Mouse (Mus musculus) urinary bladder, adult 18-20 months (tissue): ENCODE data around the gene Ly6g6d.

Source experiments
- DNase-seq, 2 experiments: peaks; one replicate each; pipeline ENCODE4 v3.0.0; 2022; ENCODE audit warnings: low spot score in 2 of 2, mixed read lengths in 2 of 2

The Ly6g6d gene

GRCm38 (mm10) chr17:35097164-35097655, 19.3 kb upstream of the Ly6g6d start:
- no peak for DNase-seq

- no peak for DNase-seq
Observed at GRCm38 (mm10) chr17:35096597-35096996, 18.7 kb upstream of the Ly6g6d start.

- DNase-seq = no peak
Observed at GRCm38 (mm10) chr17:35094475-35095365, 16.9 kb upstream of the Ly6g6d start.

- no peak for DNase-seq
Observed at GRCm38 (mm10) chr17:35092403-35093198, 14.7 kb upstream of the Ly6g6d start.

GRCm38 (mm10) chr17:35090166-35090932, 12.5 kb upstream of the Ly6g6d start:
- DNase-seq = no peak

GRCm38 (mm10) chr17:35088825-35089644, 11.2 kb upstream of the Ly6g6d start, which contains the start of gene Abhd16a:
Gene Abhd16a (plus strand): TSS chr17:35089263.
- DNase-seq = peak; percentile 88 to 93

- DNase-seq = no peak
Observed at GRCm38 (mm10) chr17:35088151-35088550, 10.3 kb upstream of the Ly6g6d start.

- no peak for DNase-seq
Observed at GRCm38 (mm10) chr17:35085208-35085865, 7.5 kb upstream of the Ly6g6d start, which contains the start of gene Ly6g6f. Gene Ly6g6f (minus strand): TSS chr17:35085610.

GRCm38 (mm10) chr17:35083929-35084497, 6.1 kb upstream of the Ly6g6d start:
- no peak for DNase-seq

- no peak for DNase-seq
Observed at GRCm38 (mm10) chr17:35082841-35083576, 5.1 kb upstream of the Ly6g6d start.

GRCm38 (mm10) chr17:35080710-35081109, 2.8 kb upstream of the Ly6g6d start:
- no peak for DNase-seq

GRCm38 (mm10) chr17:35080248-35080647, 2.4 kb upstream of the Ly6g6d start:
- no peak for DNase-seq

- DNase-seq = no peak
Observed at GRCm38 (mm10) chr17:35079778-35080177, 1.9 kb upstream of the Ly6g6d start.

GRCm38 (mm10) chr17:35077285-35077684, 580 bp downstream of the Ly6g6d start:
- DNase-seq = no peak

GRCm38 (mm10) chr17:35076507-35077176, 1.2 kb downstream of the Ly6g6d start, which contains the start of gene Ly6g6e:
Gene Ly6g6e (plus strand): TSS chr17:35076902.
- DNase-seq = no peak

GRCm38 (mm10) chr17:35074097-35074496, 3.8 kb downstream of the Ly6g6d start:
- DNase-seq = no peak

GRCm38 (mm10) chr17:35071454-35071853, 6.4 kb downstream of the Ly6g6d start:
- DNase-seq = no peak

GRCm38 (mm10) chr17:35070556-35071229, 7.2 kb downstream of the Ly6g6d start:
- DNase-seq = no peak
